Mouse (Mus musculus) urinary bladder, postnatal 25 days (tissue): Measurements from ENCODE around the gene Mrpl47.
"Not testable (repeated sequence)": the region's sequence is repeated elsewhere in the genome, so short reads cannot be mapped to it uniquely, and the experiment has no call there.

ENCODE experiments used
- DNase-seq: peaks from one replicate; pipeline ENCODE4 v3.0.0; 2022; ENCODE audit warnings: low spot score

The Mrpl47 gene

DNA sequence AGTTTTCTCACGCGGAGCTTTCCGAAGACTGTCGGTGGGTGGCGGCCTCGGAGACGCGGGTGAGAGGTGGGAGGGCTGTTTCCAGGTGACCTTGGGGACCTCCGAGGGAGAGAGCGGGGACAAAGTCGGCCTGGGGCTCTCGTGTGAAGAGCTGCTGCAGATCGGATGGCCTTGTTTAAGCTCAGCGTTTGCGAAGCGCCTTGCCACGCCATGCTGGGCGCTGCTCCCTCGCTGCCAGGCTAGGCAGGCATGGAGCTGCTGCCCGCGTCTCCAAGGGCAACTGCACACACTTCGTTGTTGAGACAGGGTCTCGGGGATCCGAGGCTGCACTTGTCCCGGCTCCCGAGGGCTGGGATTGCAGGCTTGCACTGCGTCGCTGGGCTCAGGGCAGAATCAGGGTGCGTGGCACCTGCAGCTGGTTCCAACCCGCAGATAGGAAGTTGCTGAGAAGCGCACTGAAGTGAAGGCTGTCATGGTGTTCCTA is at the start of gene Mrpl47:
Gene Mrpl47, minus strand, starts transcription at position 434 of the 484 bp plus-strand sequence.
- DNase-seq = no peak

DNA sequence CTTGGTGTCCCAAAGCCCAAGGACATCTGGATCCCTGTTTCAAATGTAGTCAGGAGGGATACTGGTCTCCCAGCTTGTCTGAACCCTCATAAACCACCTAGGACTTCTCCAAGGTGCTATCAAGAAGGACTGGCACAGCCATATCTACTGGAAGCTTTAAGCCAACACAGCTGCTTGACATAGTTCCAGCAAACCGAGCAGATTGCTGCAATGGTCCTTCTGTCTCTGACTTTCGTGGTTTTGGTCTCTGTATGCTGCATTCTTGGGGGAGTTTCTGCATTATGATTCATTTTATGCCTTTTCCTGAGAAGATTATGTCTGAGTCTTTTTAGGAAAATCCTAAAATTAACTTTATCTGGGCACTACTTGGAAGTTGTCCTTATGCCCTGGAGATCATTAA is 33.4 kb upstream of the Mrpl47 start:
- no peak for DNase-seq

DNA sequence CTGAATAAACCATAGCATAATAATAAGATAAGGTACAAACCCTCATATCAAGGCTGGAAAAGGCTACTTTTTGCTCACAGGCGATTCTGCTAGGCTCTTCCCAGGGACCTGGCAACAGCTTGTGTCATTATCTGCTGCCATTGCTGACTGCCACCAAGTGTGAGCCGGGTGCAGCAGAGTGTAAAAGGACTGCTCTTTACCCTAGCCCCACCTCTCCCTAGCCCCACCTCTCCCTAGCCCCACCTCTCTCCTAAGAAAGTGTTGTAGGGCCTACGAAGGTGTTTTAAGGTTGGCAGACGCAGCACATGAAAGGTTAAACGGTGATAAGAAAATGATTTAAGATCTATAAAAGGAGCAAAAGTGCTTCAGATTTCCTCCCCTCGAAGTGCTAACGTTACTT is 26.5 kb upstream of the Mrpl47 start:
- DNase-seq = no peak

DNA sequence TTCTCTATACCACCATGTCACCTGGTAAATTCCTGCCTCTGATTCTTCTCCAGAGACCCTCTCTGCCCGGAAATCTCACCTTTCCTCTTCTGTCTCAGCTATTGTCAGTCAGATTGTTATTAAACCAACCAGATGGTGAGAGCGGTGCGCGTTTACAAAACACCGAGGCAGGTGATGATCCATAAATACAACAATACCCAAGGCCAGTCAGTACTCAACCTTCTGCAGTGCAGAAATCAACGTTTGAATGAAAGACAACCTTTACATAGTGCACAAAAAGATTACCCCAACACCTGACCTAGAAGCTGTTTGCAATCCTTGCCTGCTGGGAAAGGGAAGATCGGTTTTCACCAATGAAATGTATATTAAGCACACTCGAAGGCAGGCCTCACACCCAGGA is 25.6 kb upstream of the Mrpl47 start:
- no peak for DNase-seq

DNA sequence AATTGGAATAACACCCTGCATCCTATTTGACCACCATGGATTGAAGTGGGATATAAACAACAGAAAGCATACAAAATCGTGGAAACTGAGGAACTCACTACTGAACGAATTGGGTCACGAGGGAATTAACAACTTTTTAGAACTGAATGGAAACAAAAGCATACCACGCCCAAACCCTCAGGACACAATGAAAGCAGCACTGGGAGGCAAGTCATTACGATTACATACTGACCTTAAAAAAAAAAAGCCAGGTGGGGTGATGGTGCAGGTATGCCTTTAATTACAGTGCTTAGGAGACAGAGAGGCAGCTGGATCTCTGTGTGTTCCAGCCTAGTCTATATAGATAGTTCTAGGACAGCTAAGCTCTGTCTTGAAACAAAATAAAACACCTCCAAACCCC is 21.8 kb upstream of the Mrpl47 start:
- no peak for DNase-seq

DNA sequence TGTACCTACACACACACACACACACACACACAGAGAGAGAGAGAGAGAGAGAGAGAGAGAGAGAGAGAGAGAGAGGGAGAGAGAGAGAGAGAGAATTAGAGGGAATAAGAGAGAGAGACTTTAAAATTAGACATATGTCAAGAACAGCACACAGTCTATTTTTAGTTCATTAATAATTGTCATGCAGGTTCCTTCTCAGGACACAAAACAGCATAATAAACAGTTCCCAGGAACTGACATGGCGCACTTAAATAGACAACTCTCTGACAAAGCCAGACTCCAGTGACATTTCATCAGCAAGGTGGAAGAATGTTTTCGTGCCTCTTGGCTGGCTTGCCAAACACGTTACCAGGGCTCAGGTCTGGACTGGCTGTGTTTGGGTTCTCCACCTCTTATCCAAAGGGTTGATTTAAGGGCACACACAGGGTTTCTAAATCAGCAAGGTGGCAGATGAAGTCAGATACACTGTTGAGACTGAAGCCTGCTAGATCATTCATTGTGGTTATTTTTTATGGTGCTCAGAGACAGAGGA is 17.0 kb upstream of the Mrpl47 start:
- no peak for DNase-seq

DNA sequence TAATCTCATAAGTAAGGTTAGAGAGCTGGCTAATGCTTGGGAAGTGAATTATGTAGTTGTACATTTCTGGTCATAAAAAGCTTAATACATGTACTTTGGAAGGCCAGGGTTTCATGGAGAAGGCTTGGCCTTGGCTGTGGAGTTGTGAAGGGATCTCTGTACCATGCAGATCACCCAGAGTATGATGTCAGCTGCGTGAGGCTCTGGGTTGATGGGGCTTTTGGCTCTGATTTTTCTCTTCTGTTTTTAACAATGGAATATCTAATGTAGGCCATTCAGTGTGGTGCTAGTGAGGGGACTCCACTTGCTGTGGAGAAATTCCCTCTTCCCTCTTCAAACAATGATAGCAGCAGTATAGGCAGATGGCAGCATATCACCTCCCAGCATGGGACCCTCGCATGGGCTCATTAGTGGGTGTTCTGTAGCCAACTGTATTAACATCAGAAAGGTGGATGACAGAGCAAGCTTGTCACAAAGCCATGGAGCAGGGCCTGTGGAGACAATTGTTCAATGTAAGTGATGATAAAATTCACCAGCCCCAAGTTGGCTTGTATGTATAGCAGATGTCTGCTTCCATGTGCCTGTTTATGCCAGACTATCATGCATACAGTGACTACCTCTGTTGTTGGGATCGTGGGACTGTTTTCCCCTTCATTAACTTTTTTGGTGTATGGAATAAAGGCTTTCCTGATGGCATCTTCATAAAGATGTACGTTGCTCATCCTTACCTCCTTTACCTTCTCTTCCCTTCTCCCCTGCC is 12.6 kb upstream of the Mrpl47 start:
- DNase-seq = no peak

DNA sequence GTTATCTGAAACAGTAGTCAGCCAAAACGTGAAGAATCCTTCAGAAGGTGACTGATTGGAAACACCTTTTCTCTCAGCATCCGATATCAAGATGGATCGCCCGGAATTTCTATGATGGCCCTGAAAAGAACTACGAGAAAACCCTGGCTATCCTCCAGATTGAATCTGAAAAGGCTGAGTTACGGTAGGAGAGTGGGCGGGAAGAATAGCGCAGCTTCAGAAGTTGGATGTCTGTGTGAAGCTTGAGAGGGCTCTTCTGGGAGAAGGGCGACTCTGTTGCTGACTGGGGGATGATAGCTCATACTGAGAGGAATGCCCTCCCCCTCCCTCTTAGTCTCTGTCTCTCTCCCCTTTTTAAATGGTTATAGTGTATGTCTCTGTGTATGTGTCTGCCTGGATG is 11.0 kb upstream of the Mrpl47 start:
- no peak for DNase-seq

DNA sequence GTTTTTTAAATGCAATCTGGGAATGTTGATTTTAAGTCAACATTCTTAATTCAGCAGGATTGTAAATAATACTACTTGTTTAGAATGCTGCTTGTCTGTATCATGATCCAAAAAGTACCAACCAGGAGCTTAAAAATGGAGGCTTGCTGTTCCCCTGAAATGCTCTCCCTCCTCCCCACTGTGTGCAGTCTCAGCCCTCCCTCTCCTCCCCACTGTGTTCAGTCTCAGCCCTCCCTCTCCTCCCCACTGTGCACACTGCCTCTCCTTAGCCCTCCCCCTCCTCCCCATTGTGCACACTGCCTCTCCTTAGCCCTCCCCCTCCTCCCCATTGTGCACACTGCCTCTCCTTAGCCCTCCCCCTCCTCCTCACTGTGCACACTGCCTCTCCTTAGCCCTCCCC is 8.0 kb upstream of the Mrpl47 start:
- DNase-seq = not testable (repeated sequence)

DNA sequence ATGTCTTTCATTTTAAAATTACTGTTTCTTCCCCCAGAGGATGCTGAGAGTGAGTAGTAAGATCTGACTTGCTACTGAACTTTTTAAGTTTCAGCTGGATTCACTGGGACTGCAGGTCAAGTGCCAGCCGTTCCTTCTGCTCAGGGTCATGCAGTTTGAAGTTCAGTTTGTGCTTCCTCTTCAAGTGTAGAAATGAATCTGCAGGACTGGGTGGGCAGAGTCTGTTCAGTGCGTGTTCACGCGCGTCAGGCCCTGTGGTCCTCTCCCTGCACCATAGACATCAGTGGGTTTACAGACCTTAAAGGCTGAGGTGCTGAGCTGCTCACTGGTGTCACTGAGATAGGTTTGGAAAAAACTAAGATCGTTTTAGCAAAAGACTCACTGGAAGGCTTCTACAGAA is 7.6 kb upstream of the Mrpl47 start:
- DNase-seq = no peak

DNA sequence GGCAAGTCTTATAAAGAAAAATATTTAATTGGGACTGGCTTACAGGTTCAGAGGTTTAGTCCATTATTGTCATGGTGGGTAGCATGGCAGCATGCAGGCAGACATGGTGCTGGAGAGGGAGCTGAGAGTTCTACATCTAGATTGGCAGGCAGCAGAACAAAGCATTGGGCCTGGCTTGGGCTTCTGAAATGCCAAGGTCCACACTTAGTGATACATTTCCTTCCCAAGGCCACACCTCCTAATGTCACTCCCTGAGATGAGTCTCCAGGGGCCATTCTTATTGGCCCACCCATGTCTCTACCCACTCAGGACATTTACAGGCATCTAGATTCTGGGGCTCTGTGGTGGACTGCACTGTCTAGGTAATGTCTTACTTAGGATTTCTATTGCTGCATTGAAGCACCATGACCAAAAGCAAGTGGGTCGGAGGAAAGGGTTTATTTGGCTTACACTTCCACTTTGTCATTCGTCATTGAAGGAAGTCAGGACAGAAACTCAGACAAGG is 4.9 kb upstream of the Mrpl47 start:
- DNase-seq = no peak

DNA sequence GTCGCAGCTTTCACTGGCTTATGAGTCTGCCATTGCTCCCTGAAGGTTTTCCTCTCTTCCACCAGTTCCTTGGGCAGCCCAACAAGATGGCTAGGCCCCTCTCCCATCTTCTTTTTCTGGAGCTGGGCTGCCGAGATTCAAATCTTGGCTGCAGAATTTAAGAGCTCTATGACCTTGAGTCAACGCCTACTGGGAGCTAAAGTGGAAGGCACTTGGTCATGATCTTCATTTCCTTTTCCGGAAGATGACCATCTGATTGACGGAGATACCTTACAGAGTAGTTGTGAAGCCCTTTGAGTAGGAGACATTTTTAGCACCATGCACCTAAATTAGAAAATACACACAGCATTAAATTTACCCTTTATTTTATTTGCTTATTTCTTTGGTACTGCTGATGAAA is 1.1 kb upstream of the Mrpl47 start:
- no peak for DNase-seq

DNA sequence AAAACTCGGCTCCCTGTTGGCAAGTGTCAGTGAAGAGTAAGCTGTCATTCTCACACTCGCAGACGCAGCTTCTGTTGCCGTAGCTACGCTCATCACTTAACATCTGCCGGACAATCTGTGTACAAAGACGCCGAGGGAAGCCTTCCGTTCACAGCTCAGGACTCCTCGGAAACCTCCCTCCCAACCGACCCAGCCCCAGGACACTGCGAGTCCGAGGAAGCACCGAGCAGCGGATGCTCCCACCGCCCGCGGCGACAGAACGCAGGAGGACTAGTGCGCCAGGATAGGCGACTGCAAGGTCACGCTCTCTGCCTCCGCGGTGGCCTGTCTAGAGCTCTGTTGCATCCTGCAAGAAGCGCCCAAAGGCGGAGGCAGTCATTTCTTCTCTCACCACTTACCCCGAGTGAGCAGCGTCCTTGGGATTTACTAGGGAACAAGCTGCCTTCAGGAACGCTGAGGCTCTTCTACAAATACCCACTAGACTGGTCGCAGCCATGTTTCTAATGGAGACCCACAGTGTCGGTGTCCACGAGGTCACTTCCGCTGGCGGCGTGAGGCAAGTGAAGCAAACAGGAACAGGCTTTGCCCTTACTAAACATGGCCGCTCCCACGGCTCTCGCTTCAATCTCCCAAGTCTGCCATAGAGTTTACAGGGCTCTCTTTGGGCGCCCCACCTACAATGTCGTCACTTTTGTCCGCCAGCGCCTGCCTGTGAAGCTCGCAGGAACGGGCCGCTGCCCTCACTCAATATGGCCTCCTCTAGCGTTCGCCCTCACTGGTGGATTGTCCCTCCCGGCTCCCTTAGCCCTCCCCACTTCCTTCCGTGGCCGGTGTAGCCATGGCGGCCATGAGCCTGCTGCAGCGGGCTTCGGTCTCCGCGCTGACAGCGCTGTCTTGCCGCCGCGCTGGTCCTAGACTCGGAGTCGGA is 897 bp downstream of the Mrpl47 start, which contains the start of gene Ndufb5:
Gene Ndufb5, plus strand, starts transcription at position 747 of the 928 bp plus-strand sequence.
- DNase-seq = peak; percentile 92

DNA sequence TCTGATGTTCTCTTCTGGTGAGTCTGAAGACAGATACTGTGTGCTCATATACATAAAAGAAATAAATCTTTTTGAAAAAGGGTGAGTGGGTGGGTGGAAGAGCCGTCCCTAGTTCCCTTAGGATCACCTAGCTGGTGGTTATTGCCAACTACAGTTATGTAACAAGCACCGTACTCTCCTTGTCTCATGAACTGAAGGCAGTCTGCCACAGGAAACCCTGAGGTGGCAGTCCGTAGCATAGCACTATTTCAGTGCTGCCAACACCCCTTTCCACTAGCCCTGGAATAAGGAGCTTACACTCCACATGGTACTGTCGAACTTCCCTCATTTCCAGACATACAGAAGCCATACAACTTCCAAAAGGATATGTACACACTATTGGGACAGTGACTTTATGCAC is 9.5 kb downstream of the Mrpl47 start:
- no peak for DNase-seq

DNA sequence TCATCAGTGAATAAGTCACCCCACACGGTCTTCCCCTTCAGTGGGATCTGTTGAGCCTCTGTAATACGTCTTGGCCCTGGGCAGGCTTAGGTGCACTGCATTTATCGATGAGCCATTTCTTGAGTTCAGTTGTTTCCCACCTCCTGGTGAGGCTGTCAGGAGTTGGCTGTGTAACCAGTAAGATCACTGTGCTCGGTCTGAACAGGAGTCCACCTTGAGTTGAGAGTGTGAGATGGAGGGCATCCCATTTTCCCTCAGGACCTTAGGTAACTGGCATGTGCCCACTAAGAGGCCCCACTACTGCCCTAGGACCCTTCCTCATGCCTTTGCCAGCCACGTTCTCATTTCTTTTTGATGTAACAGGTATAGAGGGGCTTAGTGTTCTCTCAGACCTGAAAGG is 11.5 kb downstream of the Mrpl47 start:
- no peak for DNase-seq

DNA sequence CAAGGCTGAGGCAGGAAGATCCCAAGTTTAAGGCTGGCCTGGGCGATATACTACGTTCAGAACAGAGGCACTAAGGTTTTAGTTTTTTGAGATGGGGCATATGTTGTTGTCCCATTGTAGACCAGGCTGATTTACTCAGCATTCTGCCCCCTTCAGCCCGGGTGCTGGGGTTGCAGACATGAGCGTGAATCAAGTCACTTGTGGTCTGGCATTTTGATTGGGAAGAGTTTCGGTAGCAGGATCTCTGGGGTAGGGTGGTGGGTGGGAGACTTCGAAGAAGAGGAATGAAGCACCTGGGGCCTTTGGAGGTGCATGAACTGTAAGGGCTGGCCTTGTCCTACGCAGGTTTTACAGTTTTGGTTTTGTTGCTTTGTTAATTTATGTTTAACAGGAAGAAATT is 13.2 kb downstream of the Mrpl47 start:
- DNase-seq = no peak

DNA sequence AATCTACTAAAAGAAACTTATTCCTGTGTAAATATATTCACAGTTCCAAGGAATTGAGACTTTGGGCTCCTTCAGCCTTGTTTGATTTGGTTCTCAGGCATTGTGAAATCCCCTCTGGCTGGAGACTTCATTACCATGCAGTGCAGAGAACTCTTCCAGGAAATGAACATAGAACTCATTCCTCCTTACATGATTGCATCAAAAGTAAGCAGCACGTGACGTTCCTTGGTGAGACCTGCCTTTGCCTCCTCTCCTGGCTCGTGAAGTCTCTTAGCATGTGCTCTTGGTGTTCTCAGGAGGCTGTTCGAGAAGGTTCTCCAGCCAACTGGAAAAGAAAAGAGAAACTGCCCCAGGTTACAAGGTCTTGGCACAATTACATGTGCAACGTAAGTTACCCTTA is 19.1 kb downstream of the Mrpl47 start:
- no peak for DNase-seq

DNA sequence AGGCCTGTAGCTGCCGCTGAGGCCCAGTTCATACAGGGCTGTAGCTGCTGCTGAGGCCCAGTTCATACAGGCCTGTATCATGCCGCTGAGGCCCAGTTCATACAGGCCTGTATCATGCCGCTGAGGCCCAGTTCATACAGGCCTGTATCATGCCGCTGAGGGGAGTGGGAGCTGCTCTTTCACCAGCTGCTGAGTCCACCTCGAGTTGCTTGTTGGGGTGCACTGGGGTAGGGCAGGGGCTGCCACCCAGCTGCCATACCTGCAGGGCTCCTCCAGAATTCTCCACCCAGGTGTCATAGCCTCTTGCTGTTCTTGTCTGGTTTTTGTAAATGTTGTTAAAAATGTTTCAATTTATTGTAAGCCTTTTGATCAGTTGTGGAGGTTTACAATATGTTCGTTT is 20.0 kb downstream of the Mrpl47 start:
- not testable (repeated sequence) for DNase-seq

DNA sequence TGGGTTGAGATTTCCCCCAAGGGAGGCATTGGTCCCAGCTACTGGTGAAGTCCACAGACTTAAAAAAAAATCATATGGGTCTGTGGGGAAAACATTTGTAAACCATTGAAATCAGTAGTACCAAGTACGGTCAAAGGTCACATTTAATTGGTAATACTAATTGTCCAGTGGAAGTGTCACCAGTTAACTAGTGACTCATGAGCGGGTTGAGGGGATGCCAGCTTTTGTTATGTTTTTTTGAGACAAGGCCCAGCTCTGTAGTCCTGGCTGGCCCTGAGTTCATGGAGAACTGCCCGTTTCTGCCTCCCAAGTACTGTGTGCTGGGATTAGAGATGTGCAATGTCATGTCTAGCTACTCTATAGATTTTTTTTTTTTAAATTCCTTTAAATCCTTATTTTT is 23.7 kb downstream of the Mrpl47 start:
- no peak for DNase-seq

DNA sequence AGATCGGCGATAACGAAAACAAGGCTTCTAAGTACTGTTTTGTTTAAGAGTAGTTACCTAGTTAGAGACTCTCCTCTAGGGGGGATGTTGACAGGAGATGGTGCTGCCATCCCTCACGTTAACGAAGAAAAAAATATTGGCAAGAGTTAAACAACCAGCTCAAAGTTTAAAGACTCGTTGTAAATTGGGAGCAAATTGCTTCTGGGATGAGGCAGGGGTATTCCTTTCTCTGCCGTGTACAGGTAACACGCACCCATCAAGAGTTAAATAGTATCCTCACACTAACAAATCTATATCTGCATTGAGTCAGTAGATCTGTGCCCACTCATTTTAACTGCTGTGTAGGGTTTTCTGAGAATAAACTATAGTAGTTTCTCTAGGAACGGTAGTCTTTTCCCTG is 28.0 kb downstream of the Mrpl47 start:
- no peak for DNase-seq

DNA sequence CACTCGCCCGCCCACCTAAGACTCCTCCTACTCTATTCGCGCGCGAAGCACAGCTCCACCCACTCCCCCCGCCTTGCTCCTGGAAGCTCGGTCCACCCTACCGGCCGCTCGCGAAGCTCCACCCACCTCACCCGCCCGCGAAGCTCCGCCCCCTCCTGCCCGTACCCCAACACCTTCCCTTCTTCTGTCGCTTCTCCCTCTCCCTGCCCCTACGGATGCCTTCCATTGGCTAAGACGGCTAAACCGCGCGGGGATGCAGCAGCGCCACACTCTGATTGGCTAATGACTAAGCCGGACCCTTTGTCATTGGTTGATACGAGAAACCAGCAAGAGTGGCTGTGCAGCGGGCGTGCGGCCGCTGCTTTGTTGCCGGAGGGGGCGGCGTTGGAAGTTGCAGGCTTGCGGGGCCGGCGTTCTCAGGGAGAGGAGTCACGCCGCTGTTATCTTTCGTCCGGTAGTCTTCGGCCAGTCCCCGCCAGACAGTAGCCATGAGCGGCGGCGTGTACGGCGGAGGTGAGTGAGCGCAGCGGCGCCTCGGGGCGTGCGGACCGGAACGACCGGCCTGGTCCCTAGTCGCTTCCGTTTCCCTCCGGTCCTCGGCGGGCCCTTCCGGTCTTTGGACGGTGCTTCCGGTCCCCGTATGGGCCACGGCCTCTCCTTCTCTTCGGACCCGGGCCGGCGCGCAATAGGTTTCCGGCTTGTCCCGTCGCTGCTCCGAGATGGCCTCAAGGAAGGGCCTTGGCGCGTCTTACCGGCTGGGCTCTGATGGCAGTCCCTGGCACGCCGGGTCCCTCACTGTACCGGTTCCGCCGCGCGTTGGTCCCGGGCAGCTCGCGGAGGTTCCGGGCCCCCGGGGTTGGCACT is 28.8 kb downstream of the Mrpl47 start:
- peak; percentile 97 for DNase-seq

DNA sequence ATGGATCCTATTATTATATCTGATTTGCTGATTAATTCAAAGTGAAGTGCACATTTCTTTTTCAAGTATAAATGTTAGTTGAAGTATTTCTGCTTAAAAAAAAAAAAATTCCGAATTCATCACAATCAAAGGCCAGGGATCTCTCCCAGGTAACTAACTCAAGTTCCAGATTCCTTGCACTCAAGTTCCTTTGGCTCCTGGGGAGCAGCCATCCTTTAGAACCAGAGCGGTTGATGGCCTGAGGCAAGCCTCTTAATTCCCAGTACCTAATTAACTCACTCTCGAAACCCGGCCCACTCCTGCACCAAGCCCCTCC is 29.4 kb downstream of the Mrpl47 start:
- DNase-seq = no peak
